24 mouse cellular contexts compared by ENCODE assay signal in genomic region chr11:5905778-5906518, GRCm38 (mm10). TPM values are rescaled to one million over a fixed set of nuclear protein-coding genes. Genes with fewer than 3 reads are reported as not detected.
DNase-seq lines count a peak whose midpoint lies in the region; ATAC-seq lines count a peak whose summit lies in the region.
"Had no signal": no experiment of that assay in that cellular context is flagged by ENCODE, and none has a peak within 500 bp of the region (broad histone marks: within the 10 kb centered on the region; RNA-seq: fewer than 3 reads in every experiment).

No protein-coding gene starts in this region.

- no peaks in the 10 kb centered on the region for H3K27me3 ChIP-seq in hindbrain, embryonic 15.5 days
- H3K27me3 ChIP-seq in hindbrain, embryonic 14.5 days (ENCODE audit: control insufficient read depth, insufficient read depth, low read length): no peaks in the 10 kb centered on the region
- peaks cover 36% of the 10 kb centered on the region for H3K27me3 ChIP-seq in liver, embryonic 12.5 days (replicated peaks)
- H3K27me3 ChIP-seq: intestine, embryonic 15.5 days; neural tube, embryonic 12.5 days had no signal

- DNase-seq in cerebellum, postnatal 10 days: peak; percentile 18 to 45
- no peak for DNase-seq in cerebellum, adult 11-12 months
- no peak for DNase-seq in hindbrain, embryonic 14.5 days (ENCODE audit: low spot score)
- peak; percentile 32 for DNase-seq in right cerebral cortex, adult 18-20 months
- no peak for DNase-seq in right cerebral cortex, postnatal 25 days
- no peak for DNase-seq in thymus, postnatal 0 days (ENCODE audit: low spot score)
- DNase-seq: adrenal gland, adult 8-10 months; cerebellum, adult 8-10 months; kidney, adult 8-10 months; kidney, postnatal 14 days; liver, embryonic 13.5 days; lung, adult 2 months; lung, postnatal 14 days; retina, postnatal 1 day; right cerebral cortex, postnatal 4 days; thymus, postnatal 36 days had no signal

- H3K9me3 ChIP-seq in hindbrain, embryonic 15.5 days: no peaks in the 10 kb centered on the region
- no peaks in the 10 kb centered on the region for H3K9me3 ChIP-seq in hindbrain, embryonic 14.5 days (ENCODE audit: control insufficient read depth, low read length)
- no peaks in the 10 kb centered on the region for H3K9me3 ChIP-seq in liver, embryonic 12.5 days (replicated peaks)
- H3K9me3 ChIP-seq: hindbrain, embryonic 10.5 days; intestine, embryonic 15.5 days; limb, embryonic 13.5 days; liver, embryonic 13.5 days; midbrain, embryonic 12.5 days; neural tube, embryonic 12.5 days had no signal

- H3K27ac ChIP-seq in hindbrain, embryonic 15.5 days (replicated peaks): no peak overlapping the region
- no peak overlapping the region for H3K27ac ChIP-seq in hindbrain, embryonic 14.5 days
- H3K27ac ChIP-seq in liver, embryonic 12.5 days: no peak overlapping the region
- H3K27ac ChIP-seq: gastrocnemius, adult 2 months; hindbrain, embryonic 10.5 days; intestine, embryonic 15.5 days; limb, embryonic 13.5 days; liver, embryonic 13.5 days; midbrain, embryonic 12.5 days; neural tube, embryonic 12.5 days had no signal

- 0 out of 2 replicates have a peak, but pooled peaks have one; percentile 19 for ATAC-seq in hindbrain, embryonic 15.5 days (ENCODE audit: low FRiP score, low read depth)
- ATAC-seq in hindbrain, embryonic 14.5 days (ENCODE audit: low FRiP score): no peak
- ATAC-seq in liver, embryonic 12.5 days: no peak
- ATAC-seq: intestine, embryonic 15.5 days had no signal

- H3K9ac ChIP-seq in hindbrain, embryonic 15.5 days: no peak overlapping the region
- H3K9ac ChIP-seq in hindbrain, embryonic 14.5 days: no peak overlapping the region
- no peak overlapping the region for H3K9ac ChIP-seq in liver, embryonic 12.5 days
- H3K9ac ChIP-seq: intestine, embryonic 15.5 days; limb, embryonic 13.5 days; liver, embryonic 13.5 days; midbrain, embryonic 12.5 days; neural tube, embryonic 12.5 days had no signal

- no peaks in the 10 kb centered on the region for H3K36me3 ChIP-seq in hindbrain, embryonic 15.5 days
- no peaks in the 10 kb centered on the region for H3K36me3 ChIP-seq in hindbrain, embryonic 14.5 days (replicated peaks; ENCODE audit: control insufficient read depth, insufficient read depth)
- no peaks in the 10 kb centered on the region for H3K36me3 ChIP-seq in liver, embryonic 12.5 days
- H3K36me3 ChIP-seq: hindbrain, embryonic 10.5 days; intestine, embryonic 15.5 days; limb, embryonic 13.5 days; liver, embryonic 13.5 days; midbrain, embryonic 12.5 days; neural tube, embryonic 12.5 days had no signal

- 77% methylated on average over 10 of the region's 10 CpGs for WGBS in hindbrain, embryonic 15.5 days
- 82% methylated on average over 10 of the region's 10 CpGs for WGBS in hindbrain, embryonic 14.5 days
- 76% methylated on average over 10 of the region's 10 CpGs for WGBS in liver, embryonic 12.5 days (ENCODE audit: insufficient replicate concordance)

- H3K4me1 ChIP-seq in hindbrain, embryonic 15.5 days (replicated peaks): peaks cover 20% of the 10 kb centered on the region
- H3K4me1 ChIP-seq in hindbrain, embryonic 14.5 days (replicated peaks; ENCODE audit: control insufficient read depth, insufficient read depth, low read length): peaks cover 17% of the 10 kb centered on the region
- H3K4me1 ChIP-seq in liver, embryonic 12.5 days: peaks cover 11% of the 10 kb centered on the region; the same call in 1 of the 2 replicates

- H3K4me2 ChIP-seq in hindbrain, embryonic 15.5 days: no peak overlapping the region
- H3K4me2 ChIP-seq in hindbrain, embryonic 14.5 days (replicated peaks): no peak overlapping the region
- no peak overlapping the region for H3K4me2 ChIP-seq in liver, embryonic 12.5 days
- H3K4me2 ChIP-seq: intestine, embryonic 15.5 days; limb, embryonic 13.5 days; liver, embryonic 13.5 days; midbrain, embryonic 12.5 days; neural tube, embryonic 12.5 days had no signal

- no peak overlapping the region for H3K4me3 ChIP-seq in hindbrain, embryonic 15.5 days
- H3K4me3 ChIP-seq in hindbrain, embryonic 14.5 days (replicated peaks; ENCODE audit: low read length): no peak overlapping the region
- no peak overlapping the region for H3K4me3 ChIP-seq in liver, embryonic 12.5 days
- H3K4me3 ChIP-seq: gastrocnemius, adult 2 months; hindbrain, embryonic 10.5 days; intestine, embryonic 15.5 days; limb, embryonic 13.5 days; liver, embryonic 13.5 days; midbrain, embryonic 12.5 days; neural tube, embryonic 12.5 days had no signal

RNA-seq across cellular contexts. Expression of gene Myl7, which starts 7.4 kb away (rescaled TPM):
- polyA plus RNA-seq in hindbrain, embryonic 15.5 days (2015; fragmentation: Nextera tagmentation; extraction: Ambion mirVana): 0.36 and 0.69 TPM in 2 replicates
- polyA plus RNA-seq in hindbrain, embryonic 14.5 days (2014; fragmentation: Nextera tagmentation; extraction: Ambion mirVana): not detected in 2 replicates
- 21.8 and 22.5 TPM in 2 replicates for polyA plus RNA-seq in liver, embryonic 12.5 days (2016; fragmentation: Nextera tagmentation; extraction: Ambion mirVana)
- polyA plus RNA-seq in thymus, postnatal 0 days (2015; fragmentation: Nextera tagmentation; extraction: Ambion mirVana): 6.8 and 7.0 TPM in 2 replicates

RNA-seq across cellular contexts. Expression of gene Pold2, which starts 27.9 kb away (rescaled TPM):
- 63.9 and 67.3 TPM in 2 replicates for polyA plus RNA-seq in hindbrain, embryonic 15.5 days (2015; fragmentation: Nextera tagmentation; extraction: Ambion mirVana)
- 46.8 and 51.5 TPM in 2 replicates for polyA plus RNA-seq in hindbrain, embryonic 14.5 days (2014; fragmentation: Nextera tagmentation; extraction: Ambion mirVana)
- polyA plus RNA-seq in liver, embryonic 12.5 days (2016; fragmentation: Nextera tagmentation; extraction: Ambion mirVana): 105 TPM in 2 replicates
- polyA plus RNA-seq in thymus, postnatal 0 days (2015; fragmentation: Nextera tagmentation; extraction: Ambion mirVana): 97.0 and 118 TPM in 2 replicates

RNA-seq across cellular contexts. Expression of gene Gck, which starts 43.9 kb away (rescaled TPM):
- 5.7 and 5.8 TPM in 2 replicates for polyA plus RNA-seq in hindbrain, embryonic 15.5 days (2015; fragmentation: Nextera tagmentation; extraction: Ambion mirVana)
- polyA plus RNA-seq in hindbrain, embryonic 14.5 days (2014; fragmentation: Nextera tagmentation; extraction: Ambion mirVana): 3.9 and 4.2 TPM in 2 replicates
- polyA plus RNA-seq in liver, embryonic 12.5 days (2016; fragmentation: Nextera tagmentation; extraction: Ambion mirVana): 0.31 and 0.37 TPM in 2 replicates
- 1.0 and 1.4 TPM in 2 replicates for polyA plus RNA-seq in thymus, postnatal 0 days (2015; fragmentation: Nextera tagmentation; extraction: Ambion mirVana)

RNA-seq across cellular contexts. Expression of gene Aebp1, which starts 44.2 kb away (rescaled TPM):
- polyA plus RNA-seq in hindbrain, embryonic 15.5 days (2015; fragmentation: Nextera tagmentation; extraction: Ambion mirVana): 27.1 and 27.4 TPM in 2 replicates
- polyA plus RNA-seq in hindbrain, embryonic 14.5 days (2014; fragmentation: Nextera tagmentation; extraction: Ambion mirVana): 19.7 and 24.4 TPM in 2 replicates
- polyA plus RNA-seq in liver, embryonic 12.5 days (2016; fragmentation: Nextera tagmentation; extraction: Ambion mirVana): 8.5 and 9.6 TPM in 2 replicates
- 4.3 and 4.6 TPM in 2 replicates for polyA plus RNA-seq in thymus, postnatal 0 days (2015; fragmentation: Nextera tagmentation; extraction: Ambion mirVana)

RNA-seq across cellular contexts. Expression of gene Ykt6, which starts 49.5 kb away (rescaled TPM):
- 89.5 and 93.7 TPM in 2 replicates for polyA plus RNA-seq in hindbrain, embryonic 15.5 days (2015; fragmentation: Nextera tagmentation; extraction: Ambion mirVana)
- polyA plus RNA-seq in hindbrain, embryonic 14.5 days (2014; fragmentation: Nextera tagmentation; extraction: Ambion mirVana): 39.9 and 48.4 TPM in 2 replicates
- polyA plus RNA-seq in liver, embryonic 12.5 days (2016; fragmentation: Nextera tagmentation; extraction: Ambion mirVana): 25.2 and 25.7 TPM in 2 replicates
- polyA plus RNA-seq in thymus, postnatal 0 days (2015; fragmentation: Nextera tagmentation; extraction: Ambion mirVana): 52.7 and 55.1 TPM in 2 replicates

Comparison
In these comparisons a context has a peak if more than half of its experiments do, and no peak if none do; other contexts are left out.
1. DNase-seq: peak in cerebellum, postnatal 10 days (2 of 2) and right cerebral cortex, adult 18-20 months (single experiment); none in cerebellum, adult 11-12 months (single experiment), hindbrain, embryonic 14.5 days (single experiment), right cerebral cortex, postnatal 25 days (single experiment) and thymus, postnatal 0 days (single experiment).